Mouse (Mus musculus) ES-Bruce4 (cell line): ENCODE measurements around the gene Prox1.

Source experiments
- CTCF ChIP-seq: IDR thresholded peaks from one replicate; pipeline ENCODE4 v1.8.1; 2011; ENCODE audit warnings: low read depth, low read length
- EP300 ChIP-seq: IDR thresholded peaks from 2 replicates; pipeline ENCODE4 v1.6.1; 2011; ENCODE audit warnings: low read depth, low read length; ENCODE audit not compliant: insufficient read depth
- POLR2A ChIP-seq: IDR thresholded peaks from one replicate; pipeline ENCODE4 v1.8.1; 2011; ENCODE audit warnings: low read length; ENCODE audit not compliant: insufficient read depth

DNA sequence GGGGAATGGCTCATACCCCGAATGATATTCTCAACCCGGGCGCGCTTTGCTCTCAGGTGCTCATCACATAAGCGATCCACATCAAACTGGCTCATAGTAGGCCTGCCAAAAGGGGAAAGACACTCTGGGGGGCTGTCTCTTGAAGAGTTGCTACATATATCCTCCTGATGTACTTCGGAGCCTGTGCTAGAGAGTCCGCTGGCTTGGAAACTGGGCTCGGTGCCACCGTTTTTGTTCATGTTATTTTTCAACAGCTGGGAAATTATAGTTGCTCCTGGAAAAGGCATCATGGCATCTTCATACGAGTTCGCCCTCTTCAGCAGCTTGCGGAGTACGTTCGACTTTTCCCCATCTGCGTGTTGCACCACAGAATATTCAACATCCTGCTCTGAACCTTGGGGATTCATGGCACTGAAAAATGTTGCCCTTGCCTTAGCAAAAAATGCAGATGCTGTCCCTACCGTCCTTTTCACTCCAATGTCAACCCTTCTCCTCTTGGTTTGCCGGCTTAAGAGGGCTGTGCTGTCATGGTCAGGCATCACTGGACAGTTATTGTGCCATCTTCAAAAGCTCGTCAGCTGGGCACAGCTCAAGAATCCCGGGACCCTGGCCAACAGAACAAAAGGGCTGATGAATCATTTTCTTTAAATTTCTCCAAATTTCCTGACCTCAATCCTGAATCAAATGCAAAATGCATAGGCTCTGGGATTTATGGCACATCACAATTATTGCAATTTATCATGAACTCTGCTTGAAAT lies 8.6 kb downstream of the Prox1 start:
- no peak for TF ChIP-seq CTCF
- no peak for TF ChIP-seq EP300
- TF ChIP-seq POLR2A, result no peak
